Mouse (Mus musculus): ENCODE measurements around the gene Lrpprc.

Gene Lrpprc

GRCm38 (mm10) chr17:84758374-84758773 lies 32.2 kb downstream of the Lrpprc start:
- no peak for DNase-seq

DNA sequence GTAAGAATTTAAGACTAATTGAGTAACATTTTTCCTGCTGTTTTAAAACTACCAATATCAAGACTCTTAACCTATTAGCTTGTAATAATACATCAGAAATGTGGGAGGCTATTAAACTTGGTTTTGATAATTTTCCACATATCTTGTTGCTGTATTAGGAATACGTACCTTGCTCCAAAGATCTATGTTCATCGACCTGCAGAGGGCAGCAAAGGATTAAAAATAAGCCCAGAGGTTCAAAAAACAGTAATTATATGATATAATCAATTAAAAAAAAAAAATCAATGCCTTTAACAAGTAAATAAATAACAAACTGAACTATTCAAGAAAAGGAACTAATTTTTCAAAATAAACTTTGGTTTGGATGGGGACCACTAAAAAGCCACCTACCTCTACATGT lies 34.5 kb downstream of the Lrpprc start:
- DNase-seq: no peak

GRCm38 (mm10) chr17:84753489-84753888 lies 37.1 kb downstream of the Lrpprc start:
- no peak for DNase-seq

DNA sequence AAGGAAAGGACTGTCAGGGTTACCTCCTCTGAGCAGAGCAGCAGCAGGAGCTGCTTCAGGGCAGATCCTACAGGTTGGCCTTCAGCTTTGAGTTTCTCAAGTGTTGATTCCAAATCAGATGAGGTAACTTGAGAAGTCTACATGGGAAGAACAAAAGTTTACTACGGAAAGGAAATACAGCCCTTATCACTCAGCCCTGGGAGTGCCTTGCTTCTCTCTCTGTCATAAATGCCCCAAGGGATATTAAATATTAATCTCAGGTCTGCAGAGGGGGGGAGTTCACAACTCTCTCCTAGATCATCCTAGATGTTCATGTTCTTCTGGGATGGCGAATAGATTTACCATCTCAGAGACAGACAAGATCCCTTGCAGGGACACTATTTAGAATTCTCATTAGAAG lies 38.3 kb downstream of the Lrpprc start:
- no peak for DNase-seq

GRCm38 (mm10) chr17:84751630-84752191 lies 38.9 kb downstream of the Lrpprc start:
- DNase-seq: no peak

DNA sequence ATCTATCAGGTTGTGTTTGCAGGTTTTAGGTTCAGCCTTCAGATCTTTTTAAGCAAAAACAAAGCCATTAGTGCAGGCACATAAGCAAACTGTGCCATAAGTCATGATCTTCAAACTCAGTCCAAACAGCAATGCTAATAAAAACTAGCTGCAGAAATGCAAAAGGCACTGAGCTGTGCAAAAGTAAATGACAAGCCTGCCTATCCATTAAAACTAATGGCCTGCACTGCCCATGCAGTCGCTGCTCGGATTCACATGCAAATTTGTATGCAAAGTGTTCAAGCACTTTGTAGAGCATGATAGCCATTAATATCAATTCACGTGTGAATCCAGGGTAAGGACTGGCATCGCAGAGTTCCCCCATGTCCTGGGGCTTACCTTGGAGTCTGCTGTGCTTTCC lies 40.5 kb downstream of the Lrpprc start:
- no peak for DNase-seq

DNA sequence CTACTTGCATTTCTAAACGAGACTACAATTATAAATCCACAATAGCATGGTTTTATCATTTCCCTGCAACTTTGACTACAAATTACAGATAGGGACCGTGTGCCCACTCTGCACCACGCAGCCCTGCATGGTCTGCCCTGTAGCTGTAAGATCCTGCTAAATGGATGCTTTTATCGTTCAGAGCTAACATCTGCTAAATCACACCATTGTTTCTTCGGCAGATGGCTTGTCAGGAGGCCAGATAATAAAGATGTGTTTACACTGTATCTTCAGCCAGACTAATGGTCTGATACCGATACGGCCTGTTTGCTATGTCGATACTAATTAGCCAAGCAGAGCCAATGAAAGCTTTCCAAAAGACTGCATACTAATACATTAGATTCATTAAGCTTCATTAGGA lies 41.3 kb downstream of the Lrpprc start:
- no peak for DNase-seq

DNA sequence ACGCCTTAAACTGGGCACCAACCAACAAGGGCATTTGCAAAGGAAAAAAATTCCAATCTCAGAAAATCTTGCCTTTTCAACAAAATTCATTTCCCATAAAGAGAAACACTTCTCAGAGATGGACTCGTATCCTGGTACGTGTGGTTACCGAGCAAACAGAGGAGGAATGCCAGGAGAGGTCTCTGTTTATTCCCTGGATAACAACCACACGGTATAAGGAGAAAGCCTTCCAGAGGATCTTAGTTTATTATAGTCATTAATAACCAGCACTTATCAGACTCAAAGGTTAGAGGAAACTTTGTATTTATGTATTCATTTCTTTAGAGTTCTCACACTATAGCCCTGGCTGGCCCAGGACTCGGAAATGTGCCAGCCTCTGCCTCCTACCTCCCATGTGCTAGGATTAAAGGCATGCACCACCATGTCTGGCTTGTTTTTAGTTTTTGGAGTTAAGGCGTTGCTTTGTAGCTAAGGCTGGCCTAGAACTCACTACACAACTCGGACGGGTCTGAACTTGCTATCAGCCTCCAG lies 42.4 kb downstream of the Lrpprc start:
- DNase-seq: no peak

GRCm38 (mm10) chr17:84747212-84747611 lies 43.4 kb downstream of the Lrpprc start:
- no peak for DNase-seq

- DNase-seq: no peak
These were observed 45.6 kb downstream of the Lrpprc start for GRCm38 (mm10) chr17:84745001-84745400.

DNA sequence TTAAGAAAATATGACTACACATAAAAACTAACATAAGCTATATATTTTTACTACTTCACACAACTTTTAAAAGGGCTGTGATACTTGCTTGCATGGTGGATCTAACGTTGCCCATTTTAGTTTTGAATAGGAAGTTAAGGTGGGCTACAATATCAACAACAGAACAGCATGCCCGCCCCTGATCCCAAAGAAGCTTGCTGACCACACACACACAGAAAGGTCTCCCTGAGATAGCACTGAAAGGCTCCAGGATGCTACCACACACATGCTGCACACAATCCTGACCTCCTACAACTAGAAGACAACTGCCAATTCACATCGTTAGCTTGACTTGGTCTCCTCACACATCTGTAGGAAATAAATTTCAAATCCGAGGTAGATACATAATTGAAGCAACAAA lies 46.3 kb downstream of the Lrpprc start:
- DNase-seq: no peak

- peak; percentile 16 for DNase-seq
These were observed 52.4 kb downstream of the Lrpprc start for GRCm38 (mm10) chr17:84738073-84738797.

DNA sequence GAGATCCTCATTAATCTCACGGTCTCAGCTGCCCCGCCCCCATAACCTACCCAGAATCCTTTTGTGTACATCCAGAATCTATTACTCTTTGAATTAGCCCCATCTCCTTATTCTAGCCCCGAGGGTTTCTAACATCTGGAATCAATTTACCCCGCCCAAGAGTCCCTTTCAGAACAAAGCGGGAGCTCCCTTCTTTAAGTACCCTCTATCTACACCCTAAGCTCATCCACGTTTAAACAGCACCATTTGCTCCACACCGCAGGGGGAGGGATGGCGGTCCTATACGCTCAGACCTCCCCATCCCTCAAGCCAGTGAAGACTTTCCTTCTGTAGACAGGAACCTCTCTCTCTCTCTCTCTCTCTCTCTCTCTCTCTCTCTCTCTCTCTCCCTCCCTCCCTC lies 53.9 kb downstream of the Lrpprc start:
- DNase-seq: no peak

DNA sequence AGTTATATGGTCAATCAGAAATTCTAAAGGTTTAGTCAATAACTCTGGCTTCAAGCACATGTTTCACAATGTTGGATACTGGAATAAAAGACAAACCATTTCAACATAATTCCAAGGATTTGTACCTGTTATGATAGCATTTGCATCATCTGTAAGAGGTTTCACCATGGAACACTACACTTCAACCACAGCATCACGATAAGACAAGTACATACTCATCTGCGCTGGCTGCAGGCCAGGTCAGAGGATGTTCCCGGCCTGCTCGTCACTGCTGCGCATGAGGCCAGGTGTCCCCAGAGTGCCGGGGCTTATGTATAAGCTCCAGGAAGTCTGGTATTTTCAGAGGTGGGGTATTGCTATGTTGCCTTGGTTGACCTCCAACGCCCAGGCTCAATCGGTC lies 58.0 kb downstream of the Lrpprc start:
- DNase-seq: no peak

DNA sequence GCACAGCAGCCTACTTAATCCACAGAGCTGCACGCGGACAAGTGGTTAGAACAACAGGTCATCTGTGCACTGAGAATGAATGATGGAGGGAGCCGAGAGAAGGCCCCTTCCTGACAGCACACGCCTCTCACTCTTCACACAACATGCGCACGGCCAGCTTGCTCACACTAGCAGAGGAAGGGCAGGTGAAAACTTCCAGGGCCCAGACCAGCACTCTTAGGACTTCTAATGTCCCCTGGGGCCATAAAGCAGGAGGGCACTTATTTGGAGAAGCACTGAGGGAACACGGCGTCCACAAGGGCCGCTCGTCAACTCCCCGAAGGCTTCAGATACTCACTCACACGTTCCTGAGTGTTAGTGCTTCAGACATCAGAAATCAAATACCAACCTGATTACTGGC lies 59.2 kb downstream of the Lrpprc start:
- no peak for DNase-seq

GRCm38 (mm10) chr17:84729140-84729539 lies 61.4 kb downstream of the Lrpprc start:
- no peak for DNase-seq

- DNase-seq: no peak
These were observed 62.2 kb downstream of the Lrpprc start for GRCm38 (mm10) chr17:84728201-84728911.

DNA sequence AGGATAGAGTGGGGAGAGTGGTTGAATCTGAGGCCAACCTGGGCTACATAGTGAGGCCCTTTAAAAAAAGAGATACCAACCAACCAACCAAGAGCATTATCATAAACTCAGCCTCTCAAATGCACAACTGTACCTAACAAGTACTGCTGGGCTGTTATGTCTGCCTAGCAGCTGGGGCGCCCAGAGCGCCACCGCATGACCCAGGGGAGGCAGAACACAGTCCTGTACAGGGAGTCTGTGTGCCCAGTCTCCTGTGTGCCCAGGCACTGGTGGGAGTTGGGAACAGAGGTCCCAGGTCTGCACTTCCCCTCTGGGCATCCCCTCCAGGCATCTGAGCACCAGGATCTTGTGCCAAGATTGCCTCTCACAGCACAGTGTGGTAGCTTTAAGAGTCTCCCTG lies 65.4 kb downstream of the Lrpprc start:
- DNase-seq: no peak

- DNase-seq: no peak
These were observed 66.6 kb downstream of the Lrpprc start for GRCm38 (mm10) chr17:84724028-84724427.

DNA sequence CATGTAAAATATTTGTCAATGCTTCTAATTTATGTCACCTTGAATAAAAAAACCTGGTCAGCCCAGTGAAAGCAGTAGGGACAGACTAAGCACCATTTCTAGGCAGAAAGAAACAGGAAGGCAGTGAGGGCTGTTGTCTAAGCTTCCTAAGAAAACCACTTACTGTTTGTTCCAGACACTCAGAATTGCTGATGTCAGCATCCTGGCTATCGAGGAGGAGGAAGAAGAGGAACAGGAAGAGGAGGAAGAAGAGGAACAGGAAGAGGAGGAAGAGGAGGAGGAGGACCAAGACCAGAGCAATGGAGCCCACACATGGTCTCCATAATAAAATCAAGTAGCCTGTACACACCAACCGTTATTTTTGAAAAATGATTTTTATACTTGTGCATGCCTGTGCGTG lies 71.5 kb downstream of the Lrpprc start:
- no peak for DNase-seq

DNA sequence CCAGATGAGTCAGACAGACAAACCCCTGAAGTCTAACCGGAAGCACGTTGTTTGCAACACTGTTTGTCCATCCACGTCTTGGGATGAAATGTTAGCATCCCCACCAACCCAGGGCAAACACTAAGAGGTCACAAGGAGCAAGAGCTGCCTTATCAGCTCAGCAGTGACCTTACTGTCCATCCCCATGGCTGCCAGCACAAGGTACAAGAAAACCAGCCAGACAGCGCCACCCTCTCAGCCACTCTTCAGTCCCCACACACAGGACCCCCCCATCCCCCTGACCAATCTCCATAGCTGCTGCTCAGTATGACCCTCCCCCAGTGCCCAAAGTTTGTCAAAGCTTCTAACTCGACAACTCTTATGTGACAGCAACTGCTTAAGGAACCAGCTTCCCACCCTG lies 73.2 kb downstream of the Lrpprc start:
- DNase-seq: no peak

DNA sequence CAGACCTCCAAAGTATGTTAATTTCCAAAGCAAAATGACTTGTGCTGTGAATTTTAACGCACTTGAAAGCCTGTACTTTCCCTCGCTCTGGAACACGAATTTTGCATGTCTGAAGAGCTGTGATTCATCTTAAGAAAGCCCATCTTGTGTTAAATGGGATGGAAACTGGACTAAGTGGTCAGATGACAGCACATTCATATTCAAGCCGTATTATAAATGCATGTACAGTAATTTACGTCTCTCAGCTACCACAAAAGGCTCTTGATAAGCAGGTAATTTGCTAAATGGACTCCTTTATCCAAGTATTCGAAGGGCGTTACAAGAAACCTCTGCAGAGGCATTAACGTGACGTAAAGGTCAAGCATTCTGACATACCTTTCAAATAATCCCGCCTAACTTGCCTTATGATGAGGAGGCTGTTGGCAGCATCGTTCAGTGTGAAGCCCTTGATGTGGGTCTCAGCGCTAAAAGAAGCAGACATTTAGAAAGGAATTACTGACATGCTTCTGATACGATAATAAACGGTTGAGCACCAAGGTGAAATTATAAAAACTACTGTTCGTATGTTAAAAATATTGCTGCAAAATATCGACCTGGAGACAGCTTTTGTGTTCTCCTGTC lies 74.2 kb downstream of the Lrpprc start:
- no peak for DNase-seq

DNA sequence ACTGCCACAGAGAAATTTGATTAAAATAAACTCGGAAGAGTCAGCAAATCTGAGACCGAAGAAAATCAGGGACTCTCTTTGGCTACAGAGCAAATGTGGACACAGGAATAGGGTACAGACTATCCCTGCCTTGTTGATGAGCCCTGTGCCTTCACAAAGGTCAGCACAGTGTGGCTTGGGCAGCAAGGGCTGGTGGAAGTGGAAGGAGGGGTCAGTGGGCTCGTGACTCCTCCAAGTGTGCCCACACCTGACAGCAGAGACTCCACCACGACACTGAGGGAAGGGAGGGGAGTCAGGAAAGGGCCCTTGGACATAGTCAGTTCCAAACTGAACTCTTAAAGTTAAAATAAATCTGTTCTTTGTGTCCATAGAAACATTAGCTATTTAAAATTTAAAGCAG lies 75.7 kb downstream of the Lrpprc start:
- no peak for DNase-seq

All from cerebellum, adult 11 months (tissue).